Mouse (Mus musculus) regulatory T cell (primary cell): ENCODE results near the gene Lcn11.
"Not testable (repeated sequence)": the region's sequence is repeated elsewhere in the genome, so short reads cannot be mapped to it uniquely, and the experiment has no call there.

Experiments
- in situ Hi-C: fragments of 300-600 bp; cut with MboI, MseI; formaldehyde crosslinking; loops from one replicate; pipeline ENCODE4 v1.15.1; 2025; ENCODE audit warnings: high pct_unique_total_duplicates

Gene Lcn11

DNA sequence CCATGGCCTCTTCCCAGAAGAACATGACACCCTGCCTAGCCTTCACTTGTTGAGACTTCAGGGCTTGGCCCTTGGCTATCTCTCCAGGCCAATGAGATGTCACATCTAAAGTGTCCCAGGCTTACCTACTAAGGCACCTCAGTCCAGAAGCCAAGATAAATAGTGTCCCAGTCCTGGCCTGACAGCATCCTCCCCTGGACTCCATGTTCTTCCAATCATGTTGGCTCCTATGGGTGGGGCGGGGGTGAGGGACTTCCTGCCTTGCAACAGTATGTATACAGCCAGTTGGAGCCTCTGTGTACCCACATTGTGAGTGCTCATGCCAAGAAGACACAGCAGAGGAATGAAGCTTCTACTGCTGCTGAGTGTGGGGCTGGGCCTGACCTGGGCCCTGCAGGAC lies at the start of gene Lcn11:
Gene Lcn11 (plus strand): TSS at position 301 of the 400 bp plus-strand sequence.
- in situ Hi-C loops: no loop called here

DNA sequence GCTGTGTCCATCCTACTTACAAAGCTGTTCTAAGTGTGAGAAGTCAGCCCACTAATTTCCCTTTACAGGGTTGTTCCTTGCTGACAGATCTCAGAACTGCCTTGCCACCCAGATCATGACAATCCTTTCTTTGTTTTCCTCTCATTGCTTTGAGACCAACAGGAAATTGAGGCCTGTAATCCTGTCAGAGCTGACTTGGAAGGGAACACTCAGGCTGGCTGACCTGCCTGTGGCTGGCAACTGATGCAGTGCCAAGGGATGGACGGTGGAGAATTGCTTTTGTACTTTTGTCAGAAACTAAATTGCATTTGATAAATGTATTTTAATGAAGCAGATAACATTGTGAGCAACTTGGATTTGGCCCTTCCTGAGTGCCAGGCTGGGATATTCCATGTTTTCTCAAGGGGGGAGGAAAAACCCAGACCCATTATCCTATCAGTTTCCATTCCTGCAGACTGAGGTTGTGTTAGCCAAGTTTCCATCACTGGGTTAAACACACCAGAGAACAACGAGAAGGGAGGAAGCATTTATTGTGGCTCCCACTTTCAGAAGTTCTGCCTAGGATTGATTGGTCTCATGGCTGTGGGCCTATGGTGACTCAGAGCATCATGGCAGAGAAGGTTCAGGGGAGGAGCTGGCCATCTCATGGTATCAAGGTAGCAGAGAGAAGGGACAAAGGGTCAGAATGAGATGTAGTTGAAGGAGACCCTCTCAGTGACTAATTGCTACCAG lies 43.5 kb upstream of the Lcn11 start:
- in situ Hi-C loops: no loop called here

DNA sequence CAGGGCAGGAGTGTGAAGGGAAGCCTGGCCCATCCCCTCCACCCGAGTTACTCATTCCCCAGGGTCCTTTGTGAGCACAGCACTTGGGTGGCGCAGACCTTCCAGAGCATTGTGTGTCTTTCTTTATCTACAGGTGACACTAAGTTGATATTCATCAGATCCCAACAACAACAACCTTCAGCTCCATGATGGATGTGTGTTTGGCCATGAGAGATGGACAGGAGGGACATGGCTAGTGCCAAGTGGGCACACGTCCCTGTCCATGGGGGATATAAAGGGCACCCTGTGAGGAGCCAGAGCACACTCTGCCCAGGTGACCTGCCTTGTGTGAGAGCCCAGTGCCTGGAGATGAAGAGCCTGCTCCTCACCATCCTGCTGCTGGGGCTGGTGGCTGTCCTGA lies 40.1 kb upstream of the Lcn11 start, which contains the start of gene Obp2b:
Gene Obp2b (plus strand): TSS at position 301 of the 400 bp plus-strand sequence.
- in situ Hi-C loops: loop anchor here (5.0 kb wide), 1 partner anchor 96 kb away; no protein-coding TSS in a partner anchor

DNA sequence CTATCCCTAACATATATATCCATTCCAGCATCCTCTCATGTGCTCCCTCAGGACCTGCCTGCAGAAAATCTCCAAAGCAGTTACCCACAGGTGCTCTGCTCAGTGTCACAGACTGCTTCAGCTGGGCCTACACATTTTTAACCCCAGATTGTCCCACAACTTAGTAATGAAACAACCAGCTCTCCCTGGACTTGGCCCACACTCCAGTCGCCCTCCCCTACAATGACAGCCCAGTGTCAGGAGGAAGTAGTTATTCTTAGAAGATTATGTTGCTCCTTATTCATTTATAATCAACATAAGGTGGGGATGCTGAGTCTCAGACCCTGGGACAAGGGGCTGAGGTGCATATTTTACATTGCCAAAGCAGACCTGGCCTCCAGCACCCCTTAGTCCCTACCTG lies 35.1 kb upstream of the Lcn11 start:
- in situ Hi-C loops: no loop called here

DNA sequence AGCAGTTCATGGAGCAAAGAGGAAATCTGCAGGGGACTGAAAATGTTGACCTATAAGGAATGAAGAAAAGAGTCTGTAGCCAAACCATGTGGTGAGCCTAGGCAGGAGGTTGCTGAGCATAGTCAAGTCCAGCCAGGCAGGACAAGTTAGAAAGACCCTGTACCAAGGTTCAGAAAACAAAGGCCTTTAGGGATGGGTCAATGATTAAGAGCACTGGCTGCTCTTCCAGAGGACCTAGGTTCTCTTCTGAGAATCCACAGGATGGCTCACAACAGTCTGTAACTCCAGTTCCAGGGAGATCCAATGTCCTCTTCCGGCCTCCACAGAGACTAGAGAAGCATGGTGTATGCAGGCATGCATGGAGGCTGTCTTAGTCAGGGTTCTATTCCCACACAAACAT lies 22.6 kb upstream of the Lcn11 start:
- in situ Hi-C loops: no loop called here

DNA sequence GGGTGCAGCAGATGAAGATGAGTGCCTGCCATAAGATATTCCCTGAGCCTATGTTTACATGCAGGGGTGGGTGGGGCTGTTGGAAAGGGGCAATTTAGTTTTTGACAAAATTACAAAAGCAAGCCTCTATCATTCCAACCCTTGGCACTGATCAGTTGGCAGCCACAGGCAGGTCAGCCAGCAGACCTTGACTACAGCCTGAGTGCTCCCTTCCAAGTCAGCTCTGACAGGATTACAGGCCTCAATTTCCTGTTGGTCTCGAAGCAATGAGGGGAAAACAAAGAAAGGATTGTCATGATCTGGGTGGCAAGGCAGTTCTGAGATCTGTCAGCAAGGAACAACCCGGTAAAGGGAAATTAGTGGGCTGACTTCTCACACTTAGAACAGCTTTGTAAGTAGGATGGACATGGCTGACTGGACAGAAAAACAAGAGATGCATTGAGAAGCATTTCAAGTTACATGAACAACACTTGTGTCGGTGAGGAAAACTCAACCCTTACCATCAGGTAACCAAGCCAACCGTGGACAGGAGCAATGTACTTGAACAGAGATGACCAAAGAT lies 18.7 kb upstream of the Lcn11 start:
- in situ Hi-C loops: no loop called here

DNA sequence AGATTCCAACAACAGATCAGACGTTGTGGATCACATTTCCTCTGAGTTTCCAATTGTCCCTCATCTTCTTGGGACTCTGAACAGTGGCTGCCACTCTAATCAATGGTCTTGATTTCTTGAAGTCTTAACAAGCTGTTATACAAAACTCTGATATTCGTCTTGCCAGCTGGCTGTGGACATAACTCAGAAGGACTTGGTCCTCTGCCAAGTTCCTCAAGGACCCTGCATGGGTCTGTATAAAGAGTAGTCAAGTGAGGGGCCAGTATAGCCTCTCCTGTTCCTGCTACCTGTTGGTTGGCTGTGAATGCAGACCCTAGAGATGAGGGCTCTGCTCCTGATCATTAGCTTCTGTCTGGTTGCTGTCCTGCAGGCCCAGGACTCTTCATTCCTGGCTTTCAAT lies 11.5 kb upstream of the Lcn11 start, which contains the start of gene Lcn3:
Gene Lcn3 (plus strand): TSS at position 301 of the 400 bp plus-strand sequence.
- in situ Hi-C loops: no loop called here

DNA sequence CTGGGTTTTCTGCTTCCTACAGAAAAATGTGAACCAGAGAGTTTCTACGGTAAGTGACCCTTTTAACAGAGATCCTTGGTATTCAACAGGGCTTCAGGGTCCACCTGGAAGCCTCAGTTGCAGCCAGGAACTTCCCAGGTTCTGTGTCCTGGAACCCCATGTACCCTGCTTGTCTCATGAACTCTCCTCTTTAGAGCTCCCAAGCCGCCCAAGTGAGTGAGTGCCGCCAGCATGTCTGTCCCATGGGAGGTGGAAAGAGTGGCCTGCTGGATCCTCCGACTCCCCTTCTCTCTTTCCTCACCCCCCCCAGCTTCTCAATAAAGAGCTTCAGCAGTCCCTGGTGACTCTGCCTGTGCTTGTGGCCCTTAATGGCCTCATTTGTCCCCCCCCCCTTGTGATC lies 9.1 kb upstream of the Lcn11 start:
- in situ Hi-C loops: no loop called here

DNA sequence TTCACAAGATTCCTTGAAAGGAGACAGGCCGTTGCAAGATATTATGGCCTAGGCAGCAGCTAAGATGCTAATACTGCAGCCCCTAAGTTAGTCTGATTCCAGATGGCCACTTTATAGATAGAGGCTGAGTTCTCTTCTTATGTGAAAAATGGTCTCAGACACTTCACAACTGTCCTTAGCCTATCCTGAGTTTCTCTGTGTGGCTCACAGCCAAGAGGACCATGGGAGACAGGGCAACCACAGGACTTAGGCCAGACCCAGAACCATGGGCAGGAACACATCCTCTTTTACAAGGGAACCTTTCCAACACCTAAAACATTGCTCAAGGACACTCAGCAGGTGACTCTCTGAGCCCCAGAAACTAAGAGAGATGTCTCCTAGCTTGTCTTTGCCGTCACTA lies 3.3 kb upstream of the Lcn11 start:
- in situ Hi-C loops: no loop called here

DNA sequence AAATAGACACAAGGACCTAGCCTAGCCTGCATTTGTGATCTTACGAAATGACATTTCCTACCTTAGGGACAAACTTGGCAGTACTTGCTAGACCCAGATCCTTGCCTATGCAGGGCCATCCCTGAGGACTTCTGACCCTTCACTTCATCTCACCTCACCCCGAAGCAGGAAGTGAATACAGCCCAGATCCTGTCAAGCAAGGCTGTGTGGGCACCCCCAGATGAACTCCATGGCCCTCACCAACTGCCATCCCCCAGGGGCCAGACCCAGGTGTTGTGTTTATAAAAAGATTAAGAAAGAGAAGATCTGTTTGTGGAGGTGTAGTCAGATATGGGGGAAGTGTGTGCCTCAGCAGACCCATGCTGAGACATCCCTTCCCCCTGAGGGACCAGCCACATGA lies 2.2 kb upstream of the Lcn11 start:
- in situ Hi-C loops: no loop called here

DNA sequence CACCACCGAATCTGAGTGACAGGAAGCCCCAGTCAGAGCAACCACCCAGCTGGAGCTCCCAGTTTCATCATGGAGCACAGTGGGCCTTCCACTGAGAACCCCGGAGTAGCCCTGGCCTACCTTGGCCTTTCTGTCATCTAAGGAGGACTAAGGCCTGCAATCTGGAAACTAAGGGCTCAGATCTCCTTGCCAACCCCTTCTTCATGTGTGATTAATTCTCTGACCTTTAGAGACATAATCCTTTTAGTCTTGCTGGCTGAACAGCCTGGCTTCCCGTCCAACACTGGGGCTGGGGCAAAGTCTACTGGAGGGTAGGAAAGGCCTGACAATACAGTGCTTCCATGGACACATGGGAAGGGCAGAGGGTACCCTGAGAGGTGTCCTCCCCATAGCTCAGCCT lies 826 bp upstream of the Lcn11 start:
- in situ Hi-C loops: no loop called here

DNA sequence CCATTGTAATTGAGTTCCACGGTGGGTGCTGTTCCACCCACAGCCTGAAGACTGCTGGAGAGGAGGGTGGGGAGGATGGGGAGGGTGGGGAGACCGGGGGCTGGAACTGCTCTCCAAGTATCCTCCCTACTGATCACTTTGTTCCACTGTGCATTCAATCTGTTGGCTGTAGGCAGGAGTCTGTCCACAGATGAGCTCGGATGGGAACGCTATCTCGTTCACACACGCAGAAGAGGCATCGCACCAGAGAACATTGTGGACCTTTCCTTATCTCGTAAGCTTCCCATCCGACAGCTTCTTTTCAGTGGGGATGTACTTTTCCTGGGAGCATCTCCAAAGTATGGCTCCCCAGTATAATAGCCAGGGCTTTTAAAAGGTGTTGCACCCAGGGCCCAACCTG lies 2.3 kb downstream of the Lcn11 start:
- in situ Hi-C loops: no loop called here

DNA sequence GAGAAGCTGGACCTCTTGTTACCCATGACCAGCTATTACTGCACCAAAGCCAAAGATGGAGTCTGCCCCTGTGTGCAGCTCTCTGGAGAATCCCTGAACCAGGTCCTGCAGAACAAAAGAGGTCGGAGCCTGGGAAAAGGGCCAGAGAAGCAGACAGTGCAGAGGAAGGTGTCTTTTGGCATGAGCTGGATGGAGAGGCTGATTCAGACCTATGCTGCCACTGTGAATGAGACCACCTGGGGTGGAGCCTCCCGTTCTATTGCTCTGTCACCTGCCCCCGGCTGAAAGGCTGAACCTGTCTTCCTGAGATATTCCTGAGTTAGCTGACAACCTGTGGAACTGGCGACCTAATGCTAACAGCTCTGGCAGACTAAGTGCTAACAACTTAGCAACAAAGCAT lies 4.1 kb downstream of the Lcn11 start:
- in situ Hi-C loops: no loop called here

DNA sequence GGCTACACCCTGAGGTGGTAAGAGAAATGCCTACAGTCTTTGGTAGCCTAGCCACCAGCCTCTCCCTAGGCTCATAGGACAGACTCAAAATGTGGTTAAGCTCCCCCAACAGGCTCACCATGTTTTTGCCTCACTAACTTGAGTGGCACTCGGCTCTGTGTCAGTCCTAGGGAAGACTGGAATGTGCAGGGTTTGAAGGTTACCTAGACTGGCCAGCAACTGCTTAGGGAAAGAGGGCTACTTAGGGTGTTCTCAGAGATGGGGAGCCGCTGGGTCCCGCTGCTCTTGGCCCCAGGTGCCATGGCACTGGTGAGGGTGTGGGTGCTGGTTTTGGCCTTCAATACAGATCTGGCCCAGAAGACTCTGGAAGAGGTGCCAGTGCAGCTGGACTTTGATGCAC lies 5.1 kb downstream of the Lcn11 start, which contains the start of gene Gm13539:
Gene Gm13539 (plus strand): TSS at position 301 of the 400 bp plus-strand sequence.
- in situ Hi-C loops: no loop called here

DNA sequence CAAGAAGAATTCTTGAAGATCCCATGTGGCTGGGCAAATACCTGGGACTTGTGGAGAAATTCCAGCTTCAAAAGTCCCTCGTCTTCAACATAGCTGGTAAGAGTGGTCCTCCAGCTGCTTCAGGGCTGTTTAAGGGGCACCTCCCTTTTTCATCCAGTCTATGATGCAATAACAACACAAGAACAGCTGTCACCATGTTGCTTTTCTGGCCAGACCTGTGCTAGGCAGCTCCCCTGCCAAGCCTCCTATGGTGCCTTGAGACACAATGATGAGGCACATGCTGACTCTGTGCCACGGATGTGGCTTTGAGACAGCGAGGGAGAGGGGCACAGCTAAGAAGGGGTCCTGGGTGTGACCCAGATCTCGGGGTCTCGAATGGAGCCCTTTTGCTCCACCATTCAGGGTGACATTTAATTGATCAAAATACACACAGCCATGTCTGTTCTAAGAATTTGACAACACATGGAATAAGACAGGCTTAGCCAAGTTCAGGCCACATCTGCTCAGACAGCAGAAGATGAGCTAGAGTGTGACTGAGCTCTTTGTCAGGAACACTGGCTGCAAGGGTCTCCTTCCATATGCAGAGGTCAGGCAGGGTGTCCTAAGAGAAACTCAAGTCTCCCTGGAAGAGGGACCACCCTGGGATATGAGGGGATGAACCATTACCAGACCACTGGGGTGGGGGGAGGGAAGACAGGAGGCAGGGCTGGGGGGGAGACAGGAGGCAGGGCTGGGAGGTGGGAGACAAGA lies 8.9 kb downstream of the Lcn11 start:
- in situ Hi-C loops: no loop called here

DNA sequence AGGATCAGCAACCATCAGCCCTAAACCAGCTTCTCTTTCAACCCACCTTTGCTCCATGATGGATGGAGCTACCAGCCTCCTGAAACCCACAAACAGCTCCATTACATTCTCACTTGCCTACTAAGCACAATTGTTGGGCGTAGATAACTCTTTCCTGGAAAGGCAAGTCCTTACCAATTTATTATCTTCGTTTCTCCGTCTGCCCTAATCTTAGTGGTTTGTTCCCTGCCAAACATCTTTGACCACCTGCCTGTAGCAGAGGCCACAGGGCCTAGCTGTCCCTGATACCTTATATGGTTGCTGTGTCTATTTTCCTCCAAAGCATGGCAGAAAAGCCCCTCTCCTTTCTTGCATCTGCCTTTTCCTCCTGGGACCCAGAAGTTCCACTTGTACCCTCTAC lies 12.3 kb downstream of the Lcn11 start:
- in situ Hi-C loops: no loop called here

DNA sequence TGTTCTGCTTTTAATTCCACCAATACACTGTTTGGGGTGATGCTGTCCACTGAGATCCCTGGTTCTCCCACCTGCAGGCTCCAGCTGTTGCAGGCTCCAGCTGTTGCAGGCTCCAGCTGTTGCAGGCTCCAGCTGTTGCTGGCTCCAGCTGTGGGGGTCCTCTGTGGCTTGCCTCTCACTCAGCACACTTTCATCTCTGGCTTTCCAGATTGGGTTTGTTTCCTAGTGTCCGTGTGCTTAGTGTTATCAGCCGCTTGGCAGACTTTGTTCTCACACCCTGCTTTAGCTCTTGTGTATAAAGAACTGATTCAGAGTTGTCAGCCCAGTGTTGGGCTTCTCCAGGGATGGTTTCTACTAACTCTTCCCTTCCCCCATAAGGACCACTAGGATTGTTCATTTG lies 20.8 kb downstream of the Lcn11 start:
- in situ Hi-C loops: no loop called here

DNA sequence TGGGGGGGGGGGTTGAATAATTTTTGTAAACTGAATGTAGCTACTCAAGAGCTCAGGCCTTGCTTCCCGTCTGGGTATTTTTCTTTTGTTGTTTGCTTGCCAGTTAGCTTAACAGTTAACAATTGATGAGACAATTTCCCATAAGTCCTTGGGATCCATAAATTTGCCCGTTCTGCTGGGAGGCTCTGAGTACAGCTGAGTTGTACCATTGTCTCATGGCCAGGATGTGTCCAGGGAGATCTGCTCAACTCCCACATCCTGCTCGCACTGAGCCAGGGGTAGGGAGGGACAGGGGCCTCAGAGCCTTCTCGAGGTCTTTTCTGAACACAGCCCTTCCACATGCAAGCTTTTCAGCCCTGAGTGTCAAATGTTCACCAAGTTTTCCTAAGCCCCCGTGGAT lies 21.2 kb downstream of the Lcn11 start:
- in situ Hi-C loops: no loop called here

DNA sequence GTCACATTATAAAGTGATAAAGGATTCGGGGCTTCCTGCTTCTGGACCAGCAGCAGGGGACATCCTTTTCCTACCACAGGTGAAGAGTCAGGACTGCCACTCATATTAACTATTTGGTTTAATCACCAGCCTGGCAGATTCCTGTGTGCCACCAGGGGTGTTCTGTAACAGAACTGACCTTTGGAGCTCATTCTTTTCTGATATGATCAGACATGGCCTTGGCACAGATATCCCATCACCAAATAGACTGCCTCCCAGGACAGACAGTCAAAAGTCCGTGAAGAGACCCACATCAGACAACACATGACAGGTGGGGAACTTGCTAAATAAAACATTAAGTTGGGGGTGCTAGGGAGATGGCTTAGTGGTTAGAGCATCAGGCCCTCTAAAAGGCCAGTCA lies 34.9 kb downstream of the Lcn11 start:
- in situ Hi-C loops: no loop called here

DNA sequence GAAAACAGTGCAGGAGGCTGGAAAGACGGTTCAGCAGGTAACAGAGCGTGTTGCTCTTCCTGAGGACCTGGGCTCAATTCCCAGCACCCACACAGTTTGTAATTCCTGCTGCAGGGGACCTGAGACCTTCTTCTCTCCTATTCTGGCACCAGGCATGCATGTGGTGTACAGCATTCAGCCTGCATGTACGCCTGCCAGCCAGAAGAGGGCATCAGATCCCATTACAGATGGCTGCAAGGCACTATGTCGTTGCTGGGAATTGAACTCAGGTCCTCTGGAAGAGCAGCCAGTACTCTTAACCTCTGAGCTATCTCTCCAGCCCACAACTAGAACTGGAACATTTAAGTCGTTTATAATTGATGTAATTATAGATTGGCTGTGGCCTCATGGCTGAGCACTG lies 36.5 kb downstream of the Lcn11 start:
- in situ Hi-C loops: no loop called here

DNA sequence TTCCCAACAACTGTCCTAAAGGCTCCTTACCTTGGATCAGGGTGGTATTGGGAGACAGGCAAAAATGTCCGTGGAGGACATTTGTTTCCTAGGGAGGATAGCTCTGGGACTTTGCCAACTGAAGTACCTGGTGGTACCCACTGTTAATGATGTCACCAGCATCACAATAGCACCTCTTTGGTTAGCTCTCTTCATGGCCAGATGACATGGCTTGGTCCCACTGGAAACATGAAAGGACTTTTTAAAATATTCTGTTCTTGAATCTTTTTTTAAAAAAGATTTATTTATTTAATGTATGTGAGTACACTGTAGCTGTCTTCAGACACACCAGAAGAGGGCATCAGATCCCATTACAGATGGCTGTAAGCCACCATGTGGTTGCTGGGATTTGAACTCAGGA lies 38.9 kb downstream of the Lcn11 start, which contains the start of gene Glt6d1:
Gene Glt6d1 (minus strand): TSS at position 101 of the 400 bp plus-strand sequence.
- in situ Hi-C loops: not testable (repeated sequence)

DNA sequence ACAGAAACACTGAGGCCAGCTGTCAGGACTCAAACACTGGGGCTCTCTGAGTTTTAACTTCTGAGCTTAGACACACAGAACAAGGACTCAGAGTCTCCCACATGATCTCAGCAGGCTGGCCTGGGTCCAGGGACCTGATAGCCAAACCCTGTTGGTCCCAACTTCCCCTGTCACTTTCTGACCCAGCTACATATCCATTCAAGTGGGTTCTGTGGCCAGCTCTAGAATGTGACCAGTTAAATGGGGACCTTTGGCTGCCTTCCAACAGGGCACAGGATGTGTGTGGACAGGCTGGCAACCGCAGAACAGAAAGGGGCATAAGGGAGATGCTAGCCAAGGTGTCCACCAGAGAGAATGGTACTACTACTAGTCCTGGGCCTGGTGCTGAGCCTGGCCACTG lies 46.0 kb downstream of the Lcn11 start, which contains the start of gene Lcn9:
Gene Lcn9 (plus strand): TSS at position 348 of the 400 bp plus-strand sequence.
- in situ Hi-C loops: no loop called here
